ENCODE assay signal across 25 mouse cellular contexts in the genomic region with DNA sequence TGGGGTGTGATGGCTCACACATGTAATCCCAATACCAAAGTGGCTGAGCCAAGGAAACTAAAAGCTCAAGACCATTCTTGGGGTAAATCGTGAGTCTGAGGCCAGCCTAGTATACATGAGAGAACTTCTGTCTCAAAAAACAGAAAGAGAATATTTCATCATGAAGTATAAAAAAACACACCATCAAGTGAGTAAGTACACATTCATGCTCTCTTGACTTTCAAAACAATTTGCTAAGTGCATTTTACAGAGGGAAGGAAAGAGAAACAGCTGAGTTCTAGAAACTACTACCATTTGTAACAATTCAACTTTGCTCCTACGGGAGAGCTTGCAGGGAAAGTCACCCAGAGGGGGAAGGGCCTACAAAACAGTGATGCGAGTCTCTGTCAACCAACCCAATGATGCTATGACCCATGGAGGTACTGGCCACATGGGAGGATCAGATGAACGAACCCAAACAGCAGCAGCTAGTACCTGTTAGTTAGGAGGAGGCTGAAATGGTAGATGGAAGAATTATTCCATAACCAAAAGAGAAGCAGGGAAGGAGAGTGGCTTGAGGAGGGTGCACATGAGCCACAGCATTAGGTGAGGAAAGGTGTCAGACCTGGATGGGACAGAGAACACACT. TPM values are rescaled to one million over a fixed set of nuclear protein-coding genes. Genes with fewer than 3 reads are reported as not detected.
DNase-seq lines count a peak whose midpoint lies in the region; ATAC-seq and TF ChIP-seq lines count a peak whose summit lies in the region.
"Had no signal": no experiment of that assay in that cellular context is flagged by ENCODE, and none has a peak within 500 bp of the region (broad histone marks: within the 10 kb centered on the region; RNA-seq: fewer than 3 reads in every experiment).

No protein-coding gene starts in this region.

- H3K79me2 ChIP-seq in CH12.LX (replicated peaks; ENCODE audit: control insufficient read depth, extremely low read depth, insufficient read depth, poor library complexity, severe bottlenecking), result peaks cover 15% of the 10 kb centered on the region

- TF ChIP-seq CTCF in liver, postnatal 0 days (IDR thresholded peaks at IDR 0.05; ENCODE audit: low read depth), result no peak
- no peak for TF ChIP-seq CTCF in CH12.LX (conservative IDR thresholded peaks at IDR 0.05 in 1 of 2, IDR thresholded peaks at IDR 0.05 in 1 of 2; ENCODE audit: low read depth in 2 of 2, low read length in 2 of 2)
- TF ChIP-seq CTCF in bone marrow, adult 2 months (IDR thresholded peaks at IDR 0.05; ENCODE audit: control insufficient read depth, insufficient read depth, low read length), result no peak

- H3K4me1 ChIP-seq in liver, postnatal 0 days (ENCODE audit: insufficient read depth), result peaks cover 24% of the 10 kb centered on the region
- H3K4me1 ChIP-seq in liver, embryonic 11.5 days (replicated peaks; ENCODE audit: control insufficient read depth, insufficient read depth, low read length), result peaks cover 6% of the 10 kb centered on the region; the same call in 1 of the 2 replicates
- H3K4me1 ChIP-seq in CH12.LX (ENCODE audit: control insufficient read depth in 1 of 2, insufficient read depth in 2 of 2), result peaks cover 11 to 67% of the 10 kb centered on the region in 2 experiments
- H3K4me1 ChIP-seq in bone marrow, adult 2 months (ENCODE audit: control insufficient read depth, insufficient read depth, low read length), result peaks cover 5% of the 10 kb centered on the region; the same call in 1 of the 2 replicates
- H3K4me1 ChIP-seq in forebrain, embryonic 13.5 days, result no peaks in the 10 kb centered on the region
- H3K4me1 ChIP-seq: embryonic facial prominence, embryonic 15.5 days; hindbrain, embryonic 10.5 days had no signal

- TF ChIP-seq EP300 in liver, postnatal 0 days (IDR thresholded peaks at IDR 0.05; ENCODE audit: low read depth), result no peak
- no peak for TF ChIP-seq EP300 in CH12.LX (IDR thresholded peaks at IDR 0.05; ENCODE audit: low read length)

- no peak overlapping the region for H3K4me3 ChIP-seq in liver, postnatal 0 days (ENCODE audit: low read depth, low read length)
- no peak overlapping the region for H3K4me3 ChIP-seq in liver, embryonic 11.5 days (ENCODE audit: low read depth, low read length)
- no peak overlapping the region for H3K4me3 ChIP-seq in CH12.LX (replicated peaks in 1 of 3; ENCODE audit: low read depth in 2 of 3, low read length in 2 of 3, poor library complexity in 1 of 3)
- no peak overlapping the region for H3K4me3 ChIP-seq in bone marrow, adult 2 months (replicated peaks; ENCODE audit: control insufficient read depth, low read depth, low read length)
- no peak overlapping the region for H3K4me3 ChIP-seq in forebrain, embryonic 13.5 days
- H3K4me3 ChIP-seq: embryonic facial prominence, embryonic 12.5 days; embryonic facial prominence, embryonic 15.5 days; erythroblast, embryonic 14.5 days; hindbrain, embryonic 10.5 days; hindbrain, embryonic 13.5 days; intestine, embryonic 15.5 days had no signal

- WGBS in liver, postnatal 0 days (ENCODE audit: insufficient replicate concordance), result 53% methylated on average over 4 of the region's 4 CpGs
- 78% methylated on average over 4 of the region's 4 CpGs for WGBS in liver, embryonic 11.5 days
- WGBS in bone marrow, adult 2 months, result 57% methylated on average over 4 of the region's 4 CpGs
- WGBS in forebrain, embryonic 13.5 days, result 88% methylated on average over 4 of the region's 4 CpGs

- intact Hi-C loops in heart, postnatal 14 days (cut with DNase I), result no loop called here

- dilution Hi-C loops in CH12.LX (cut with MboI; ENCODE audit: extremely low pct_ligation_motif_present, extremely low pct_unique_long_range_greater_than_20kb, low sequenced_read_pairs), result no loop called here

- ATAC-seq in liver, postnatal 0 days, result no peak
- no peak for ATAC-seq in liver, embryonic 11.5 days (replicated peaks; ENCODE audit: low FRiP score)
- ATAC-seq in forebrain, embryonic 13.5 days, result no peak
- ATAC-seq: forebrain, embryonic 14.5 days; forebrain, postnatal 0 days; hindbrain, embryonic 16.5 days; intestine, embryonic 15.5 days had no signal

- H3K9me3 ChIP-seq in liver, postnatal 0 days (ENCODE audit: low read length), result no peaks in the 10 kb centered on the region
- H3K9me3 ChIP-seq in liver, embryonic 11.5 days (ENCODE audit: control insufficient read depth, low read length), result no peaks in the 10 kb centered on the region
- peaks cover 6% of the 10 kb centered on the region for H3K9me3 ChIP-seq in CH12.LX (replicated peaks; ENCODE audit: low read length)
- 0 out of 2 replicates have a peak, but pooled peaks cover 4% of the 10 kb centered on the region for H3K9me3 ChIP-seq in forebrain, embryonic 13.5 days (replicated peaks)
- H3K9me3 ChIP-seq: embryonic facial prominence, embryonic 12.5 days; embryonic facial prominence, embryonic 15.5 days; hindbrain, embryonic 10.5 days; hindbrain, embryonic 13.5 days; intestine, embryonic 15.5 days had no signal

- no peak for TF ChIP-seq RAD21 in CH12.LX (IDR thresholded peaks at IDR 0.05; ENCODE audit: low read depth, low read length)

- peak; percentile 84 for DNase-seq in heart, adult 11 months
- no peak for DNase-seq in heart, postnatal 14 days
- DNase-seq in liver, postnatal 0 days, result no peak
- DNase-seq in liver, embryonic 11.5 days (ENCODE audit: low spot score), result no peak
- DNase-seq in CH12.LX (ENCODE audit: extremely low read depth), result no peak
- DNase-seq in thymus, postnatal 4 days, result no peak
- DNase-seq: adrenal gland, adult 8-10 months; adrenal gland, postnatal 25 days; cerebellum, adult 18-20 months; cerebellum, adult 9-10 months; cerebellum, postnatal 14 days; forebrain, postnatal 0 days; gastrocnemius, postnatal 36 days; heart, postnatal 36 days had no signal

- in situ Hi-C loops in CH12.LX (cut with MboI; ENCODE audit: low pct_ligation_motif_present, low pct_unique_long_range_greater_than_20kb, low sequenced_read_pairs), result loop anchor here (25.0 kb wide), 1 partner anchor 734 kb away; no protein-coding TSS in a partner anchor

- H3K36me3 ChIP-seq in liver, postnatal 0 days (replicated peaks; ENCODE audit: insufficient read depth, low read length), result no peaks in the 10 kb centered on the region
- H3K36me3 ChIP-seq in liver, embryonic 11.5 days (ENCODE audit: control insufficient read depth, insufficient read depth, low read length), result no peaks in the 10 kb centered on the region
- H3K36me3 ChIP-seq in CH12.LX (replicated peaks in 1 of 2; ENCODE audit: control insufficient read depth in 1 of 2, insufficient read depth in 1 of 2, low read length in 1 of 2), result peaks cover 13 to 73% of the 10 kb centered on the region in 2 experiments
- 0 out of 2 replicates have a peak, but pooled peaks cover 7% of the 10 kb centered on the region for H3K36me3 ChIP-seq in forebrain, embryonic 13.5 days (ENCODE audit: poor library complexity, severe bottlenecking)
- H3K36me3 ChIP-seq: embryonic facial prominence, embryonic 12.5 days; embryonic facial prominence, embryonic 15.5 days; intestine, embryonic 15.5 days had no signal

- H3K27me3 ChIP-seq in liver, postnatal 0 days (ENCODE audit: insufficient read depth, low read length), result no peaks in the 10 kb centered on the region
- H3K27me3 ChIP-seq in liver, embryonic 11.5 days (replicated peaks; ENCODE audit: control insufficient read depth, insufficient read depth, low read length), result no peaks in the 10 kb centered on the region
- H3K27me3 ChIP-seq in CH12.LX (replicated peaks), result no peaks in the 10 kb centered on the region
- H3K27me3 ChIP-seq in forebrain, embryonic 13.5 days, result no peaks in the 10 kb centered on the region
- H3K27me3 ChIP-seq: embryonic facial prominence, embryonic 12.5 days; embryonic facial prominence, embryonic 15.5 days; hindbrain, embryonic 13.5 days; intestine, embryonic 15.5 days had no signal

- peak overlapping the region; percentile 70 for H3K27ac ChIP-seq in liver, postnatal 0 days (ENCODE audit: low read depth)
- no peak overlapping the region for H3K27ac ChIP-seq in liver, embryonic 11.5 days (ENCODE audit: low read depth, low read length)
- no peak overlapping the region for H3K27ac ChIP-seq in CH12.LX (ENCODE audit: insufficient read depth, low read depth)
- peak overlapping the region; percentile 34; the same call in 1 of the 2 replicates for H3K27ac ChIP-seq in bone marrow, adult 2 months (ENCODE audit: control insufficient read depth, insufficient read depth, low read depth, low read length, poor library complexity)
- H3K27ac ChIP-seq in forebrain, embryonic 13.5 days, result no peak overlapping the region
- H3K27ac ChIP-seq: embryonic facial prominence, embryonic 12.5 days; embryonic facial prominence, embryonic 15.5 days; hindbrain, embryonic 10.5 days; hindbrain, embryonic 13.5 days; intestine, embryonic 15.5 days had no signal

- H3K4me2 ChIP-seq in liver, postnatal 0 days (ENCODE audit: low read depth, low read length), result no peak overlapping the region
- H3K4me2 ChIP-seq in liver, embryonic 11.5 days, result no peak overlapping the region
- H3K4me2 ChIP-seq in CH12.LX (ENCODE audit: insufficient read depth, low read depth, poor library complexity, severe bottlenecking), result peak overlapping the region; percentile 40; the same call in 1 of the 2 replicates
- H3K4me2 ChIP-seq in forebrain, embryonic 13.5 days, result no peak overlapping the region
- H3K4me2 ChIP-seq: embryonic facial prominence, embryonic 12.5 days; embryonic facial prominence, embryonic 15.5 days; heart, embryonic 11.5 days; hindbrain, embryonic 13.5 days; intestine, embryonic 15.5 days had no signal

- no peak overlapping the region for H3K9ac ChIP-seq in liver, postnatal 0 days (replicated peaks)
- no peak overlapping the region for H3K9ac ChIP-seq in liver, embryonic 11.5 days (ENCODE audit: low read depth, low read length)
- H3K9ac ChIP-seq in CH12.LX (ENCODE audit: insufficient read depth, low read depth), result no peak overlapping the region
- no peak overlapping the region for H3K9ac ChIP-seq in forebrain, embryonic 13.5 days
- H3K9ac ChIP-seq: embryonic facial prominence, embryonic 12.5 days; embryonic facial prominence, embryonic 15.5 days; forebrain, postnatal 0 days; hindbrain, embryonic 13.5 days; intestine, embryonic 15.5 days had no signal

- no peak for TF ChIP-seq POLR2A in CH12.LX (IDR thresholded peaks at IDR 0.05; ENCODE audit: low read depth, low read length)
- no peak for TF ChIP-seq POLR2A in bone marrow, adult 2 months (IDR thresholded peaks at IDR 0.05; ENCODE audit: borderline replicate concordance, control insufficient read depth, low read depth, low read length)

RNA-seq across cellular contexts. Expression of a gene that starts 23.0 kb away (rescaled TPM):
- 10 to 100 TPM; 56.9 to 58.5 TPM for total RNA-seq in heart, postnatal 14 days (2021)
- 22.2 and 22.7 TPM in 2 replicates for polyA plus RNA-seq in liver, postnatal 0 days (2015; fragmentation: Nextera tagmentation; extraction: Ambion mirVana)
- polyA plus RNA-seq in liver, embryonic 11.5 days (2014; fragmentation: Nextera tagmentation; extraction: Ambion mirVana), result 49.6 and 51.0 TPM in 2 replicates
- total RNA-seq in CH12.LX (2012; rRNA removed) (63.7 and 67.0 TPM in 2 replicates), CH12.LX (2014; rRNA removed) (129 and 137 TPM in 2 replicates)
- 84.3 and 85.0 TPM in 2 replicates for polyA plus RNA-seq in CH12.LX (2012; ENCODE audit: insufficient read length, low read depth)
- 10.1 and 17.1 TPM in 2 replicates for polyA plus RNA-seq in bone marrow, adult 2 months (2011; ENCODE audit: insufficient read depth, insufficient read length, low replicate concordance, missing spikeins)
- 49.9 and 53.6 TPM in 2 replicates for polyA plus RNA-seq in forebrain, embryonic 13.5 days (2015; fragmentation: Nextera tagmentation; extraction: Ambion mirVana)

RNA-seq across cellular contexts. Expression of a gene that starts 23.1 kb away (rescaled TPM):
- 10 to 100 TPM; 18.6 to 23.0 TPM for total RNA-seq in heart, postnatal 14 days (2021)
- polyA plus RNA-seq in liver, postnatal 0 days (2015; fragmentation: Nextera tagmentation; extraction: Ambion mirVana), result 15.7 and 17.2 TPM in 2 replicates
- 25.0 and 28.2 TPM in 2 replicates for polyA plus RNA-seq in liver, embryonic 11.5 days (2014; fragmentation: Nextera tagmentation; extraction: Ambion mirVana)
- 54.4 and 70.6 TPM in 2 replicates for total RNA-seq in CH12.LX (2012; rRNA removed)
- 56.3 and 57.3 TPM in 2 replicates for total RNA-seq in CH12.LX (2014; rRNA removed)
- 84.3 and 86.3 TPM in 2 replicates for polyA plus RNA-seq in CH12.LX (2012; ENCODE audit: insufficient read length, low read depth)
- polyA plus RNA-seq in bone marrow, adult 2 months (2011; ENCODE audit: insufficient read depth, insufficient read length, low replicate concordance, missing spikeins), result 13.1 and 22.5 TPM in 2 replicates
- 59.0 and 67.2 TPM in 2 replicates for polyA plus RNA-seq in forebrain, embryonic 13.5 days (2015; fragmentation: Nextera tagmentation; extraction: Ambion mirVana)

Comparison
In these comparisons a context has a peak if more than half of its experiments do, and no peak if none do; other contexts are left out.
1. H3K27ac ChIP-seq: peak in liver, postnatal 0 days (single experiment) and bone marrow, adult 2 months (single experiment); none in liver, embryonic 11.5 days (single experiment), CH12.LX (single experiment) and forebrain, embryonic 13.5 days (single experiment).